Mouse (Mus musculus): ENCODE results near the gene Ulk4. TPM values are rescaled to one million over a fixed set of nuclear protein-coding genes. Genes with fewer than 3 reads are reported as not detected.

Ulk4 gene
- polyA plus RNA-seq, 1 experiment from 2014 or later: 153 TPM

DNA sequence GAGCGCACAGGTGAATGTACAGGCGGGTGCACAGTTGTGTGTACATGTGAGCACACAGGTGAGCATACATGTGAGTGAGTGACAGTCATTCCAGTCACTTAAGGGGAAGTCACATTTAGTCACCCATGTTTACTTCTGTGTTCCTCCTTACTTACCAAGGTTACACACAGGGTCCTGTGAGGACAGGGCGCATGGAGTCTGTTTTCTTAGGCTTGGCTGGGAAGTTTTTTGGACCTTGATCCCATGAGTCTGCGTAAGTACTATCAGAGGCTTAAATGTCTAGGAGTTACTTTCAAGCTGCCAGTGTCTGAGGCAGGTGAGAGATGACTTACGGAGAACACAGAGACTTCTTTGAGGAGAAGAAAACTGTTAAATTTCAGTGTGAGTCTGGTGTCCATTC is 291.5 kb downstream of the Ulk4 start:
- 0 out of 2 replicates have a peak, but pooled peaks cover 4% of the 10 kb centered on the region for H3K4me1 ChIP-seq (ENCODE audit: control insufficient read depth, insufficient read depth, low read length)

DNA sequence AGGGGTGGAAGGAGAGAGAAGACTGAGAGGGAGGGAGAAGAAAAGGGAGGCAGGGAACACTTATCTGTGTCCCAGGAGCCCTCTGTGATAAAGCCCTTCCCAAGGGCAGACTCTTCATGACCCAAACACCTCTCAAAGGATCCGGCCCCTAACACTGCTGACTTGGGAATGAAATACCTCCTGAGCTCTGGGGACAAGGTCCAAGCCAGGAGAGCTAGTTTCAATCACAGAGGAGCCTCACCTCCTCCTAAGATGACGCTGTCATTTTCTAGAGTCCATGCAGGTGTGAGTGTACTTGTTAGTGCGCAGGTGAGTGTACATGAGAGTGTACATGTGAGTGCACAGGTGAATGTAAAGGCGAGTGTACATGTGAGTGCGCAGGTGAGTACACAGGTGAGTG is 292.0 kb downstream of the Ulk4 start:
- ATAC-seq (ENCODE audit: insufficient read depth, low FRiP score, low TSS enrichment) (no peak), DNase-seq (ENCODE audit: low spot score) (no peak)
- no peaks in the 10 kb centered on the region; the same call in 1 of the 2 replicates for H3K36me3 ChIP-seq (ENCODE audit: control insufficient read depth, insufficient read depth, low read length)
- no peak overlapping the region for H3K4me2 ChIP-seq (ENCODE audit: low read depth)
- 0 out of 2 replicates have a peak, but pooled peaks cover 4% of the 10 kb centered on the region for H3K4me1 ChIP-seq (ENCODE audit: control insufficient read depth, insufficient read depth, low read length)
- no peak overlapping the region for H3K27ac ChIP-seq (ENCODE audit: low read depth, low read length)
- H3K9me3 ChIP-seq (ENCODE audit: control insufficient read depth, low read length): no peaks in the 10 kb centered on the region
- H3K9ac ChIP-seq (ENCODE audit: low read length): no peak overlapping the region
- WGBS: 93% methylated on average over 5 of the region's 5 CpGs
- no peak overlapping the region for H3K4me3 ChIP-seq (ENCODE audit: low read depth, low read length)
- no peaks in the 10 kb centered on the region for H3K27me3 ChIP-seq (ENCODE audit: control insufficient read depth, insufficient read depth, low read length)

More for the DNA sequence above, 291.5 kb downstream of the Ulk4 start:
- DNase-seq (ENCODE audit: low spot score) (no peak), ATAC-seq (ENCODE audit: insufficient read depth, low FRiP score, low TSS enrichment) (no peak)
- Histone ChIP-seq H3K27me3 (ENCODE audit: control insufficient read depth, insufficient read depth, low read length) (no peaks in the 10 kb centered on the region), H3K9me3 (ENCODE audit: control insufficient read depth, low read length) (no peaks in the 10 kb centered on the region), H3K9ac (ENCODE audit: low read length) (no peak overlapping the region), H3K27ac (ENCODE audit: low read depth, low read length) (no peak overlapping the region), H3K4me3 (ENCODE audit: low read depth, low read length) (no peak overlapping the region), H3K4me2 (ENCODE audit: low read depth) (no peak overlapping the region), H3K36me3 (ENCODE audit: control insufficient read depth, insufficient read depth, low read length) (no peaks in the 10 kb centered on the region; the same call in 1 of the 2 replicates)
- WGBS: 97% methylated on average over 5 of the region's 5 CpGs

DNA sequence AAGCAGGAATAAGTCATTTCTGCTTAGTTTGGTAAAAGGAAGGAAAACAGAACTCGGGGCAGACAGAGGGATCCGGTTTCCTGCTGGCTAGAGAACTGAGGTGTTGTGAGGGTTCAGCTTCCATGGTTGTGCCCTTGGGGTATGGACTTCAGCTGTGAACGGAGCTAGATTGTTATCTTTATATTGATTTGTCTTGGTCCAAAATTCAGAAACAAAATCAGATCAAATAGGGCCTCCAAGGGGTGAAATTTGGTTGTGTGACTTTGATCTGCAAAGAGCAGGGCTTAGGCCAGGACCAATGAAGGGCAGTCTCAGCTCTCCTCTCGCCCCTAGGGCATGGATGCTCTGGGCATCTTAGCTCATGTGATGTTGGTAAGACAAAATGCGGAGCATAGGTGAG is 292.5 kb downstream of the Ulk4 start:
- H3K4me1 ChIP-seq (ENCODE audit: control insufficient read depth, insufficient read depth, low read length): 0 out of 2 replicates have a peak, but pooled peaks cover 4% of the 10 kb centered on the region
- H3K9ac ChIP-seq (ENCODE audit: low read length): no peak overlapping the region
- H3K4me3 ChIP-seq (ENCODE audit: low read depth, low read length): no peak overlapping the region
- ATAC-seq (ENCODE audit: insufficient read depth, low FRiP score, low TSS enrichment): no peak
- no peak overlapping the region for H3K27ac ChIP-seq (ENCODE audit: low read depth, low read length)
- WGBS: 78% methylated on average over 5 of the region's 5 CpGs
- H3K27me3 ChIP-seq (ENCODE audit: control insufficient read depth, insufficient read depth, low read length): no peaks in the 10 kb centered on the region
- DNase-seq (ENCODE audit: low spot score): no peak
- H3K9me3 ChIP-seq (ENCODE audit: control insufficient read depth, low read length): no peaks in the 10 kb centered on the region
- H3K4me2 ChIP-seq (ENCODE audit: low read depth): no peak overlapping the region
- H3K36me3 ChIP-seq (ENCODE audit: control insufficient read depth, insufficient read depth, low read length): no peaks in the 10 kb centered on the region; the same call in 1 of the 2 replicates

DNA sequence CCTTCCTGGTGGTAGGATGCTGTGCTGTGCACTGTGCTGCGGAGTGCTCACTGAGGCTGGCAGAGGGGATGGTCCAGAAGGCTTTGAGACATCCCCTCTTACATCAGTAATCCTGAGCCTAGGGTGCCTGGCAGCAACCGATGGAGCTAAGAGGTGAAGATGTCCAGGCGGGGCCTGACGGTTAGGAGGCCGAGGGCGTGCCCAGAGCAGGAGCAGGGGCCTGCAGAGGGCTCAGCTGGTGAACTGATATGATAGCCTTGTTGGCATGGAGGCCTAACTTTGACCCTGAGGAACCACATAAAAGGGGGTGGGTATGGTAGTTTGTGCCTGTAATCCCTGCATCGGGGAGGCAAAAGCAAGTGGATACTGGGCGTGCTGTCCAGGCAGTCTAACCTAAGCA is 293.1 kb downstream of the Ulk4 start:
- no peaks in the 10 kb centered on the region for H3K27me3 ChIP-seq (ENCODE audit: control insufficient read depth, insufficient read depth, low read length)
- ATAC-seq (ENCODE audit: insufficient read depth, low FRiP score, low TSS enrichment) (no peak), DNase-seq (ENCODE audit: low spot score) (no peak)
- no peak overlapping the region for H3K4me3 ChIP-seq (ENCODE audit: low read depth, low read length)
- H3K9me3 ChIP-seq (ENCODE audit: control insufficient read depth, low read length): no peaks in the 10 kb centered on the region
- WGBS: 93% methylated on average over 8 of the region's 8 CpGs
- H3K27ac ChIP-seq (ENCODE audit: low read depth, low read length): no peak overlapping the region
- no peak overlapping the region for H3K4me2 ChIP-seq (ENCODE audit: low read depth)
- no peak overlapping the region for H3K9ac ChIP-seq (ENCODE audit: low read length)
- H3K4me1 ChIP-seq (ENCODE audit: control insufficient read depth, insufficient read depth, low read length): 0 out of 2 replicates have a peak, but pooled peaks cover 4% of the 10 kb centered on the region
- no peaks in the 10 kb centered on the region; the same call in 1 of the 2 replicates for H3K36me3 ChIP-seq (ENCODE audit: control insufficient read depth, insufficient read depth, low read length)

DNA sequence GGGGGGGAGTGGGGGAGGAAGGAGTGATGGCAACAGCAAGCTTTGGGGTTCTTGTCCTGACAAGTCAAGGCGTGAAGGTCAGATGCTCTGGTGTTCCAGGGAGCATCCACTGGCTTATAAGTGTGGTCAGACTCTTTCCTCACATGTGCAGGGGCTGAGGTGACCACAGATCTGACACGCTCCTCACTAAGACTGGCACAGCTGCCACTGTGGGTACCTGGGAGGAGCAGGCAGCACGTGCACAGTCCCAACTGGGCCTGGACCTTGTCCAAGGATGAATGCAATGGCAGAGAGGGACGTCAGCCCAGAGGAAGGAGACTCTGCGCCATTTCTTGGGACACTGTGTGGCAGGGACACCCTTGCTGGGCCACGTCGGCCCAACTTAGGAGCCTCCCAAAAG is 295.2 kb downstream of the Ulk4 start:
- ATAC-seq (ENCODE audit: insufficient read depth, low FRiP score, low TSS enrichment) (no peak), DNase-seq (ENCODE audit: low spot score) (no peak)
- Histone ChIP-seq H3K27ac (ENCODE audit: low read depth, low read length) (no peak overlapping the region), H3K9me3 (ENCODE audit: control insufficient read depth, low read length) (no peaks in the 10 kb centered on the region), H3K4me3 (ENCODE audit: low read depth, low read length) (no peak overlapping the region), H3K4me2 (ENCODE audit: low read depth) (no peak overlapping the region), H3K27me3 (ENCODE audit: control insufficient read depth, insufficient read depth, low read length) (no peaks in the 10 kb centered on the region), H3K4me1 (ENCODE audit: control insufficient read depth, insufficient read depth, low read length) (no peaks in the 10 kb centered on the region), H3K9ac (ENCODE audit: low read length) (no peak overlapping the region), H3K36me3 (ENCODE audit: control insufficient read depth, insufficient read depth, low read length) (no peaks in the 10 kb centered on the region)
- 91% methylated on average over 7 of the region's 7 CpGs for WGBS

DNA sequence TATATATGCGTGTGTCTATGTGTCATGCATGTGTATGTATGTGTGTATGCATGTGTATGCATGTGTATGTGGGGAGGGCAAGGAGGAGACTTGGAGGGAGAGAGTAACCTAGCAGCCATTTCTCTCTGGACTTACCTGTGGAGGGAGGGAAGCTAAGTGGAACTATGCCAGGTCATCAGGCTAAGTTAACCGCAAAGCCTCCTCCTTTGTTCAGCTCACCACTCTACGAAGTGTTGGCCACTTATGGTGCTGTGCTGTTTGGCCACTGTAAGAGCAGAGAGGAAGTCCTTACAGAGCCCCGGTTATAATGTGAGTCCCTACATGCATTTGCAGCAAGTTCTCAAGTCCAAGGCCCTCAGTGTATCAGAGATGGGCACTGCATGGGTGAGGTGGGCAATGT is 300.1 kb downstream of the Ulk4 start:
- no peaks in the 10 kb centered on the region for H3K36me3 ChIP-seq (ENCODE audit: control insufficient read depth, insufficient read depth, low read length)
- H3K4me1 ChIP-seq (ENCODE audit: control insufficient read depth, insufficient read depth, low read length): no peaks in the 10 kb centered on the region
- H3K9ac ChIP-seq (ENCODE audit: low read length): no peak overlapping the region
- H3K27ac ChIP-seq (ENCODE audit: low read depth, low read length): no peak overlapping the region
- 94% methylated on average over 4 of the region's 4 CpGs for WGBS
- no peak overlapping the region for H3K4me3 ChIP-seq (ENCODE audit: low read depth, low read length)
- H3K4me2 ChIP-seq (ENCODE audit: low read depth): no peak overlapping the region
- ATAC-seq (ENCODE audit: insufficient read depth, low FRiP score, low TSS enrichment) (no peak), DNase-seq (ENCODE audit: low spot score) (no peak)
- H3K27me3 ChIP-seq (ENCODE audit: control insufficient read depth, insufficient read depth, low read length): no peaks in the 10 kb centered on the region
- no peaks in the 10 kb centered on the region for H3K9me3 ChIP-seq (ENCODE audit: control insufficient read depth, low read length)

DNA sequence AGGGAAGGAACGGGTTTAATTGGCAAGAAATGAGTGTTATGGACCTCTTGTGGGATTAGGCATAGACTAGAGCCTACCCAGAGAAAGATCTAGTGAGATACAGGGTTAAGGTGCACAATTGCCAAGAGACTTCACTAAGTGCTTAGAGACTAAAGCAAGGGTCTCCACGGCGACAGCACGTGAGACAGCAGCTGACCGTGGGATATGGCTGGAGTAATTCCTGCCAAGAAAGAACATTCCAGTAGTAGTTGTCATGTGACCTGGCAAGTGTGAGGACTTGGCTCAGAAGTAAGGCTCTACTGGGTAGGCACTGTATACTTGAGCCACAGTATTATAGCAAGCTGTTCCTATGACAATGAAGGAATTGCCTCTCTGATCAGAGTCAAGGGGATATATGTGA is 300.8 kb downstream of the Ulk4 start:
- H3K27me3 ChIP-seq (ENCODE audit: control insufficient read depth, insufficient read depth, low read length): no peaks in the 10 kb centered on the region
- no peak for ATAC-seq (ENCODE audit: insufficient read depth, low FRiP score, low TSS enrichment)
- H3K4me3 ChIP-seq (ENCODE audit: low read depth, low read length): no peak overlapping the region
- DNase-seq (ENCODE audit: low spot score): no peak
- no peak overlapping the region for H3K27ac ChIP-seq (ENCODE audit: low read depth, low read length)
- WGBS: 88% methylated on average over 5 of the region's 5 CpGs
- H3K9me3 ChIP-seq (ENCODE audit: control insufficient read depth, low read length): no peaks in the 10 kb centered on the region
- no peaks in the 10 kb centered on the region for H3K4me1 ChIP-seq (ENCODE audit: control insufficient read depth, insufficient read depth, low read length)
- no peak overlapping the region for H3K4me2 ChIP-seq (ENCODE audit: low read depth)
- no peaks in the 10 kb centered on the region for H3K36me3 ChIP-seq (ENCODE audit: control insufficient read depth, insufficient read depth, low read length)
- H3K9ac ChIP-seq (ENCODE audit: low read length): no peak overlapping the region

DNA sequence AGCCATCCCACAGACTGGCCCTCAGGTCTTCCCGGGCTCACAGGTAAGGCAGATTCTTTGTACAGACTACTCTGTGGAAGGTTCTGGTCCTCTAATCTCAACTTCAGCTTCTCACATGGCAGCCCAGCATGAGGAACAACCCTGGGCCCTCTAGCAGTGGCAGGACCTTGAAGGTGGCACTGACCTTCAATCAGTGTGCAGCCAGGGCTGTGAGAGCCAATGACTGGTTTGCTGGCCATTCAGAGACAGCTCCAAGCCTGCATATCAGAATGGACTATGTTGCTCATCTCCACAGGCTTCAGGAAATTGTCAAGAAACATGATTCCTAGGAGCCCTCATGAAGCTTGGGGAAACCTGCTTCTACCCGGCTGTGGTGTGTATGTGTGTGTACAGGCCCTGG is 302.8 kb downstream of the Ulk4 start:
- Histone ChIP-seq H3K27ac (ENCODE audit: low read depth, low read length) (no peak overlapping the region), H3K4me3 (ENCODE audit: low read depth, low read length) (no peak overlapping the region), H3K9me3 (ENCODE audit: control insufficient read depth, low read length) (no peaks in the 10 kb centered on the region), H3K9ac (ENCODE audit: low read length) (no peak overlapping the region), H3K27me3 (ENCODE audit: control insufficient read depth, insufficient read depth, low read length) (no peaks in the 10 kb centered on the region), H3K4me2 (ENCODE audit: low read depth) (no peak overlapping the region), H3K4me1 (ENCODE audit: control insufficient read depth, insufficient read depth, low read length) (no peaks in the 10 kb centered on the region), H3K36me3 (ENCODE audit: control insufficient read depth, insufficient read depth, low read length) (no peaks in the 10 kb centered on the region; the same call in 1 of the 2 replicates)
- 84% methylated on average over 2 of the region's 2 CpGs for WGBS
- DNase-seq (ENCODE audit: low spot score) (no peak), ATAC-seq (ENCODE audit: insufficient read depth, low FRiP score, low TSS enrichment) (no peak)

DNA sequence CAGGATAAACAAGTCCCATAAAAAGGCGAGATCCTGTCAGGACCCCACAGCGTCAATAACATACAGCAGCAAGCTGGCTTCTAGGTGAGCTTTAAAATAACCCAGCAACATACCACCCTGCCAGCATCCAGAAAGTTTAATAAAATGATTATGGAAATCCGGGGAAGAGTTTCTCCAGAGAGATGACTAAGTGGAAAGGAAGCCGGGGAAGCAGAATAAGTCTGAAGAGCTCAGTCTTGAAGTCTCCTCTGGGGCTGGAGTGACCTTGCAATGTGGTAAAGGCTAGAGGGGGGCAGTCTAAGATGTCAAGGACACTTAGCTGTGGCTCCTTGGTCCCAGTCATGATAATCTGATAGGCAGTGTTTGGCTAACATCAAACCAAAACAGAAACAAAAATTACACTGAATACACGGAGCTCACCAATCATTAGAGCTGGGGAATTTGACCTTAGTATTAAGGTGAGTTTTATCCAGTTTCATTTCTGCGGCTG is 303.9 kb downstream of the Ulk4 start:
- WGBS: 87% methylated on average over 6 of the region's 6 CpGs
- DNase-seq (ENCODE audit: low spot score) (no peak), ATAC-seq (ENCODE audit: insufficient read depth, low FRiP score, low TSS enrichment) (no peak)
- Histone ChIP-seq H3K36me3 (ENCODE audit: control insufficient read depth, insufficient read depth, low read length) (peaks cover 4% of the 10 kb centered on the region), H3K27me3 (ENCODE audit: control insufficient read depth, insufficient read depth, low read length) (no peaks in the 10 kb centered on the region), H3K27ac (ENCODE audit: low read depth, low read length) (no peak overlapping the region), H3K4me3 (ENCODE audit: low read depth, low read length) (no peak overlapping the region), H3K4me1 (ENCODE audit: control insufficient read depth, insufficient read depth, low read length) (no peaks in the 10 kb centered on the region), H3K9me3 (ENCODE audit: control insufficient read depth, low read length) (no peaks in the 10 kb centered on the region), H3K4me2 (ENCODE audit: low read depth) (no peak overlapping the region), H3K9ac (ENCODE audit: low read length) (no peak overlapping the region)
